Mouse (Mus musculus) megakaryocyte progenitor cell, adult 5-6 weeks (primary cell): ENCODE measurements around the gene Piwil1. TPM values are rescaled to one million over a fixed set of nuclear protein-coding genes. Genes with fewer than 3 reads are reported as not detected.
A peak's percentile ranks its signal among the peaks of the same experiment; 100 is the strongest.
"Not testable (repeated sequence)": the region's sequence is repeated elsewhere in the genome, so short reads cannot be mapped to it uniquely, and the experiment has no call there.

Experiments
- ATAC-seq: replicated peaks from 2 replicates; pipeline ENCODE4 v1.8.0; 2016; ENCODE audit warnings: mild to moderate bottlenecking, moderate TSS enrichment, inconsistent platforms; ENCODE audit not compliant: poor library complexity
- total RNA-seq, 2 experiments: library from RNA; stranded (forward) in 1 of 2; stranded (reverse) in 1 of 2; fragments of 157-497, 149-512 nt in 1 of 2; fragments of 200-1000 nt in 1 of 2; gene quantifications; 2 replicates each; pipeline versions ENCODE4 v1.2.3 to v1.2.4; 2015 to 2017

The Piwil1 gene
- total RNA-seq, 2 experiments from 2014 or later, result not detected

DNA sequence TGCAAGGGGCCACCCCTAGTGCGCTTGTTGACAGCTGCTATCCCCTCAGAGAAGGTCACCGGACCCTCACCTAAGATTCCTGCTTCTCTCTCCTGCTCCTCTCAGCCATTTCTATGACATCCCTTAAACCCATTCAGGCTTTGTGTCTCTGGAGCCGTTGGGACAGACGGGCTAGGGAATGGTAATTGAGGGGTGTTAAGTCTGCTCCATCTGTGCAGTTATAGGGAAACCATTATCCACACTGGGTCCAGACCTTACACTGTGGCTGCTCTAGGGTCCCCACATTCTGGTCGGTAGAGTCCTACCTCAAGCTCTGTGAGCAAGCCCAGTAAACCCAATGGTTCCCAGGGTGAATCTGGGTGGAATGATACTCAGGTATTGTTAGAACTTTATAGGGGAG, 6.6 kb downstream of the Piwil1 start:
- no peak for ATAC-seq

DNA sequence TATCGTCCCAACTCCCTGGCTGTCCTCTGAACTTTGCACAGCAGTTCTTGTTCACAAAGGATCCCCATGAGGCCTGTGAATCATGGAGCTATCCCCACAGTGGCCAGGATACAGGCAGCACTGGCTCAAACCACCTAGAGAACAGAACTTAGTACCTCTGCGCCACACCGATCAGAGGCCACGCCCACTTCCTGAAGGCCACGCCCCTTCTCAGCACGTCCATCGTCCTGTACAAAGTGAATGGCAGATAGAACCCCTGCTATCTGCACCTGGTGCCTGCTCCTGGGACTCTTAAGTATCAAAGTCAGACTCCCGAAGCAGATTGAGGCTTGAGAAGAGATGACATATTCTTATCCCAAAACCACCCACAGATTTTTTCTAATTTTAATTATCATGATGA, 8.3 kb downstream of the Piwil1 start:
- no peak for ATAC-seq

DNA sequence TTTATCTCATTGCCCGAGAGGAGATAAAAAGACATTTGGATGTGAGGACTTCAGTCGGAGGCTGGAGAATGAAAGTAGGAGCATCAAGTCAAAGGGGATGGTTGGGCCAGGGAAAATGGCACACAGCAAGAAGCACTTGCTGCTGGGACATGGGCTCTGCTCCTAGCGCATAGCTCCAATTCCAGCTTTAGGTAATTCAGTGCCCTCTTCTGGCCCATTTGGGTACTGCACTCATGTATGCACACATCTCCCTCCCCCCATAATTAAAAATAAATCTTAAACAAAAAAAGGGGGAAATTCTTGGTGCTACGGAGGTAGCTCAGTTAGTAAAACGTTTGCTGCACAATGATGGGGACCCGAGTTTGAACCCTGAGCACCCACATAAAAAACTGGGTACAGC, 9.5 kb downstream of the Piwil1 start:
- no peak for ATAC-seq

DNA sequence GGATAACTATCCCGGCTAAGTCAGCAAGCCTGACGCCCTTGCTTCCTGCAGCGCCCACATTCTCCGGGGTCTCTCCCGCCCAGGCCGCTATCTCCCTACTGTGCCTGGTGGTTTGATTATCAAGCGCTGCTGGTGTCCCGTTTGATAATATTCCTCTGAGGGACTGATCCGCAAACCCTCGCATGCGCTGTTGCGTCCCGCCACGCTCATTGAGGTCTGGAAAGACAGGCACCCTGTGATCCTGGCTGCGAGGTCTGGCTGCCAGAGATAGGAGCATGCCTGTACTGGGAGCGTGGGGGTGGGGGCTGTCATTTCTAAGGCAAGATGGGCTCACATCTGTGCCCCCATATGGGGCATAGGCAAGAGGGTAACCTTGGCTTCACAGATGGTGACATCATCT, 12.8 kb downstream of the Piwil1 start:
- ATAC-seq, result no peak

DNA sequence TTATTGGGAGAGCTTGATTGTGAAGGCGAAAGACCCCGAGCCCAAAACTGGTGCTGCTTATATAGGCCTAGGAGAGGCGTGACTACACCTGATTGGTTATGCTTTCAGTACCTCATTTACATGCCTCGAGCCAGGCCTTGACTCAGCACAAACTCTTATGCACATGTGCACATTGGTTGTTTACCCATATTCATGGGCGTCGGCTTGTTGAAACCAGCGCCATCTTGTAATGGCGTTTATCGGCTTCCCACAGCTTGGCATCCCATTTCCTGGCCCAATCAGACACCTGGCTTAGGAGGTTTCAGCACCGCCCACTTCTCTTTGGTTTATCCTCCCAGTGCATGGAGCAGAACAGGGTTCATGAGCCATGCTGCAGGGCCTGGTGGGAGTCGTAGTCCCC, 18.1 kb downstream of the Piwil1 start:
- ATAC-seq, result not testable (repeated sequence)

DNA sequence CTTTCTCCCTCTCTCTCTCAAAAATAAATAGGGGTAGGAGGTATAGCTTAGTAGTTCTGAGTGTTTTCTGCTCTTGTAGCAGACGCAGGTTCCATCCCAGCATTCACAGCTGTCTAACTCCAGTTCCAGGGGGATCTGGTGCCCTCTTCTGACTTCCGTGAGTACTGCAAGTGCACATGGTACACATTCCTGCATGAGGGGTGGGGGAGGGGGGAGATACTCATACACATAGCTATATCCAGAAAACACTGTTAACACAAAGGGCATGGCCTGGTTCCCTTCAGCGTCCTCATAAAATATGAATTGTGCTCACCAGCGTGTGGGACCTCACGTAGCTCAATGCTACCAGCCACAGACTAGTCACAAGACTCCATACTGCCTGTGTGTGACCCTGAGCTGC, 27.0 kb downstream of the Piwil1 start:
- no peak for ATAC-seq

DNA sequence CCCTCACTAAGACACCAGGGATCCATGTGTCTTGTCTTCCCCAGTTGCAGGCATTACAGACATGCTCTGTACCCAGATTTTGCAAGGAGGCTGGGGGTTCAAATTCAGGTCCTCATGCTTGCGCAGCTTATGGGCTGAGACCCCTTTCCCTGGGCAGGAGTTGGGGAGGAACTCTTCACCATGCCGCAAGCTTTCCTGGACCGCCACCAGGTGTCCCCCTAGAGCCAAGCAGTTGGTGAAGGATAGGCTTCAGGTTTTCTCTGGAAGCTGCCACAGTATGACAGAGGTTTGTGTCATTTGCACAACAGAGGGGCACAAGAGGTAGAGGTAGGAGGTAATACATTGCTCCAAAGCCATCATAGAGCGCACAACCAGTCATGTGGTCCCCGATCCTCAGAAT, 28.3 kb downstream of the Piwil1 start:
- ATAC-seq, result no peak

DNA sequence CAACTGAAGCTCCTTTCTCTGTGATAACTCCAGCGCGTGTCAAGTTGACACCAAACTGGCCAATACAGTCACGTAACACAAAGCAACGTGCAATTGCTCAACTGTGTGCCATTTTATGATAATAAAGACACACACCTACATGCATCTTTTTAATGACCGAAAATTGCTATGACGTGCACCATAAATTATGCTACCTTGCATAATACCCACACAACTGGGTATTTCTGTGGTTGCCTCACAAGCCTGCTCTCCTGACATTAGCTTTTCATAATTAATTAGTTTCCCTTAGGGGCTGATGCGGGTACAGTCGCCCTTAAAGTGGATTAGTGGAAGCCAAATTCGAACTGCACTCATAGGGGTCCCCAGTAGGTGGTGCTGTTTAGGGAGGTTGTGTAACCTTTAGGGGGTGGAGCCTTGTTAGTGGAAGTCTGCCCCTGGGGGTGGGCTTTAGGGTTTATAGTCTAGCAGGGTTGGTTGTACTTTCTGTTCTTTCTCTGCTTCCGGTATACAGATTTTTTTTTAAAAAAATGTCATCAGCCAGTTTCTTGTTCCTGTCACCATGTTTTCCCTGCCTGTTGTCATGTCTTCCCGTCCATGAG, 30.2 kb downstream of the Piwil1 start:
- peak; percentile 68 for ATAC-seq

DNA sequence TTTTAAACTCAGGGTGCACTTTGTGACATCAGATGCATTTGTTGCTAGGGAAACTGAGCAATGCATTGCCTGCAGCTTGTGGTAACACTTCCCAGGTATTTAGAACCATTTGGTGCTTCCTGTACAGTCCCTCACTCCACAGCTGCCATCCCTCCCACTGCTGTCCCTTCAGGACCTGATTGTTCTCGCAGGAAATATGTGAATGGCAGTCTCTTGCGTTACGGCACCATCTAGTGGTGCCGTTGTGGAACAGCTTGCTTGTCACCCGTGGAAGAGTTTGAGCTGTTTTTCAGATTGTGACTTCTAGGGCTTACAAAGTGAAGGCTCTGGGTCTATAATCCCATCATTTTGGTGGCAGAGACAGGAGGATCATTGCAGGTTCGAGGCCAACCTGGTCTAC, 31.6 kb downstream of the Piwil1 start:
- ATAC-seq, result peak; percentile 88

DNA sequence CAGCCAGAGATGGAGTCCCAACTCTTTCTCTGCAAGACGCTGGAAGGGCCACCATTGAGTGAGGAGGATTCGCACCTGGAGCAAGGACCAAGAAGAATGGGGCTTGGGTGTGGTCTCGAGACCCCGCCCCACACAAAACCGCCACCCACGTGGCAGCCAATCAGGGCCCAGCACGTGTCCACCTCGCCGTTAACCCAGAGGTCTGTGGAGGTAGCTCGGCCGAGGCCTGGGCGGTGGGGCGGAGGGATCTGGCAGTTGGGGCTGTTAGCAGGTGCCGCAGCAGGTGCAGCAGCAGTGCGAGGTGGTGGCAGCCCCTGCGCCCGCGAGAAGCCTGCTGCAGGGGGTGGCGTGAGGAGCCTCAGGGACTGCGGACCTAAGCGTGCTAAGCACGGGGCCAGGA, 33.6 kb downstream of the Piwil1 start:
- no peak for ATAC-seq

DNA sequence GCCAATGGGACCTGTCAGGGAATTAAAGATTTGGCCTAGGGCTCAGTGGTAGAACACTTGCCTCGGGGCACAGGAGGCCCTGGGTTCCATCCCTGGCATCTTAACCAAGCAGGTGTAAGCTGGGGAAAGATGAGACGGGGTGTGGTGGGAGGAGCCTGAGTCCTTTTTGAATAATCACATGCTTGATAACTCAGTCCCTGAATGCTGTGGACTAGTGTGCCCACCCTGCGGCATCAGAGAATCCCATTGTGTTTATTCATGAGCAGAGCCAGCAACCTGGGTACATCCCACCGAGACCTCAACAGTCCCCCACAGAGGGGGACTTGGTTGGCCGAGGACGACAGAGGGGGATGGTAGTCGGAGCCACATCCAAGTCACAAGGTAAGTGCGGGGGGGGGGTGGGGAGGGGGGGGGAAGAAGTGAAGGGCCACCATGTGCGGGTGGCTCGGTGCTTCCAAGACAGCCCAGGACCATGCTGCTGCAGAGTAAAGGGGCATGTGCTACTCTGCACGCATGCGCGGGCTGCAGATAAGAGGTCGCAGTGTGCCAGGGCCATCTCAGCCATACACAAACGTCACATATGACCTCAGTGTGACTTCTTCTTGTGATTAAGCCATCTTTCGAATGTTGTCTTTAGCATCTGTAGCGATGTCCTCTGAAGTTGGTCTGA, 37.0 kb downstream of the Piwil1 start:
- ATAC-seq, result no peak

DNA sequence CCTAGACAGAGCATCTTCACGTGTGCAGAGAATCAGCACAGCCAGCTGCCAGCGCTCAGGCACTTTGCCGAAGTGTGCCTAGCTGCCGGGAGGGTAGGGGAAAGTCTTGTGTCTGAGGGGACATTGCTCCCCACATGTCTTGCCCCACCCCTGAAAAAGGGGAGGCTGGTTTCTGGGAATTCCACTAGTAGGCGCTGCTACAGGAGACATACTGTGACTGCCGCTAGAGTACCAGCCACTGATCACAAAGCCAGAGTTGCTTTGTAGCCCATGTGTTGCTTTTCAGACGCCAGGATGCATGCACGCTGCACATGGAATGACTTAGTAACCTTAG, 37.5 kb downstream of the Piwil1 start:
- ATAC-seq, result no peak

DNA sequence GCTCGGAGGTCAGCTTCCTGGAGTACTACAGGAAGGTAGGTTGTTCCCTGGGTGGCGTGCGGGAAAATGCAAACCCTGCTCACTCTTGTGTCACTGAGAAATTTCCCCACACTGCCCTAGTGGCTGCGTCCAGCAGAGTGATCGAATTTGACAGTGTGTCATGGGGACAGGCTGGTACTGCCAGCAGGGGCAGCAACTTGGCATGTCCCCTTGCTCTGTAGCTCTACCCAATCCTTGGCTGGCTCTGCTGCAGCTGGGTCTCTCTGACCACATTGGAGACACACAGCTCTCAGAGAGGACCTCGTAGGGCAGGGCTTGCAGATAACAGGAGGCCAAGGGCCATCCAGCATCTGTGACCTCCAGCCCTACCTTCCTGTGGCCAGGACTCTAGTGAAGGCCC, 42.0 kb downstream of the Piwil1 start:
- ATAC-seq, result no peak

DNA sequence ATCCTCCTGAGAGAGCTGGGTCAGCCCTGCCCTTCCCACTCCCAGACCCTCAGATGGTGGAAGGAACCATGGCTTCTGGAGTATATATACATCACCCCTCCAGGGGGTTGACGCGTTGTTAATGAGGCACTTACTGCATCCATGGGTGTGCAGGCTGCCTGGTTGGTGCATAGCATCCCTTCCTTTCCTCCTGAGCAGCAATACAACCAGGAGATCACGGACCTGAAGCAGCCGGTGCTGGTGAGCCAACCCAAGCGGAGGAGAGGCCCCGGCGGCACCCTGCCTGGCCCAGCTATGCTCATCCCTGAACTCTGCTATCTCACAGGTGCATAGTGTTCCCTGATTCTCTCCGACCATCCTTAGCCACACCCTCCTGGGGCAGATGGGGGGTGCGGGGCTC, 42.9 kb downstream of the Piwil1 start:
- ATAC-seq, result no peak

DNA sequence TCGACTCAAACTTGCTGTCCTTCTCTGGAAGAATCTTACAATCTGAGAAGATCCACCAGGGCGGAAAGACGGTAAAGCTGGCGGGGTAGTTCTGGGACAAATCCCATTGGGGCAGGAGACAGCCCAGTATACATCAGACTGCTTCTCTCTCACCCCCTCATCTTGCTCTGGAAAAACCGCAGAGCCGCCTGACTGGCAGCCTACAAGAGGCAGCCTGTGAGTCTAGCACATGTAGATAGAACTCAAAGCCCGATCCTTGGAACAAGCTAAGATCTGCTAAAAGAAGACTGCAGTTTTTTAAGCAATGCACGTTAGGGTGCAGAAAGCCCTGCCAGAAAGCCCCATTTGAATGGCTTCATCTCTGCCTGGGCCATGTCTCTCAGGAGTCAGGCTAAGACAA, 43.9 kb downstream of the Piwil1 start:
- ATAC-seq, result no peak

DNA sequence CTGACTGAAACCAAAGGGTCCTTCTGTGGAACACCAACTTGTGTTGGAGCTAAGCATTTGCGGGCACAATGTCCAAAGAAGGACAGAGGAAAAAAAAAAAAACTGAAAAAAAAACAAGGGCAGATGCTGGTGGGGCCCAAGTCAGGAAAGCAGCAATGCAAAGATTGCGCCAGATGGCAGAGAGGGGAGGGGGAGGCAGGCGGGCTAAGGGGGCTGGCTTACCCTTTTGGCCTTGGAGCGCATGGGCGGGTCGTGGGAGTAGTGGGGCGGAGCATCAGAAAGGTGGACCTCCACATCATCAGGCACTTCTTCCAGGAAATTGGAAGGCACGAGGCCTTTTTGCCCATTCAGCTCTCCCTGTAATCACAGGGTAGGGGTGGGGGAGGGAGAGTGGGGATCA, 58.8 kb downstream of the Piwil1 start:
- no peak for ATAC-seq

DNA sequence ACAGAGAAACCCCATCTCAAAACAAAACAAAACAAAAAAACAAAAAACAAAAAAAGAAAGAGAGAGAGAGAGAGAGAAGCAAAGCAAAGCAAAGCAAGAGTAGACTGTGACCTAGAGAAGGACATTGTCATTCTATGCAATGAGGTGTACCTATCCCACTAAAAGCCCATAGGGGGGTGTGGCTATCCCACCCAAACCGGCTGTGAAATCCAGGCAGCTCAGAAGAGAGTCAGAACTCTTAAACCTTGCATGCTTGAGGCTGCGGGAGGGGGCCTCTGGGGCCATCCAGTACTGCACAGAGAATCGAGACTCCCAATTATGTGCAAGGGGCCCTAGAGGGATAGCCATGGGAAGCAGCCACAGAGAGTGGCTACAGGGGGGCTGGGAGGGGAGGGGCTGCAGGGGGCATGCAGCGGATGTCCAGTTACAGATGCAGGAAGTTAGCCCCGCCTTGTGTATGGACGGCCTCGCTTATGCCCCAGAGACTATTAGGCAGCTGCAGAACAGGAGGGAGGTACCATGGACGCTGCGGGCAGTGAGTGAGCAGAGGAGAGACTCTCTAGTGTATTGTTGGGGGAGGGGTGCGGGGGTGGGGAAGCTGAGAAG, 66.8 kb downstream of the Piwil1 start:
- no peak for ATAC-seq

DNA sequence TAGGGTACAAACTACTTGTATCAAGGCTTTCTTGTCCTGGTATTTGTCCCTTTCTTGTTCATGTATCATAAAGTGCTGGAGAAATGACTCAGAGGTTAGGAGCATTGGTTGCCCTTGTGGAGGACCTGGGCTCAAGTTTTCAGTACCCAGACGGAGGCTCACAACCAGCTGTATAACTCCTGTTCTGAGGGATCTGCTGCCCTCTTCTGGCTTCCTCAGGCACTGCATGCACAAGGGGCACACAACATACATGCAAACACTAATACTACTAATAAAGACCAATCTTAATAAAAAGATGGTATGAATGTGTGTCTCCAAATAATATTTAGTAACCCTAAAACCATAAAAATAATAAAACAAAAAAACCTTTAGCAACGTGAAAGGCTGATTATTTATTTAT, 74.1 kb downstream of the Piwil1 start:
- no peak for ATAC-seq

DNA sequence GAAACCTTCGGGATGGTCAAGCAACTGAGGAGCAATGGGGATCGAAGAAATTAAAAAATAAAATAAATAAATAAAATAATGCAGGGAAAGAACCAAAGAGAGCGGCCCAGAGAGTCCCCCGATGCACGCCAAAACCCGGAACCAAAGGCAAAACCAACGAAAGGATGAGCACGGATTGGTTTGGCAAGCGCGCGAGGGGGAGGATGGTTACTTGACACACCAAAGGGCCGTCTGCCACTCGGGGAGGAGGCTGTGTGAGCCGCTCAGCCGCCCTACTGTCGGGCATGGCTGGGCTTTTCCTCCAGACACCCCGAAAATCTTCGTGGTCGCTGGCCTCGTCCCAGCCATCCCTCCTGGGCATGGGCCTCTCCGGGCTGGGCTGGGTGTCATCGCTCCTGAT, 79.3 kb downstream of the Piwil1 start:
- ATAC-seq, result no peak

DNA sequence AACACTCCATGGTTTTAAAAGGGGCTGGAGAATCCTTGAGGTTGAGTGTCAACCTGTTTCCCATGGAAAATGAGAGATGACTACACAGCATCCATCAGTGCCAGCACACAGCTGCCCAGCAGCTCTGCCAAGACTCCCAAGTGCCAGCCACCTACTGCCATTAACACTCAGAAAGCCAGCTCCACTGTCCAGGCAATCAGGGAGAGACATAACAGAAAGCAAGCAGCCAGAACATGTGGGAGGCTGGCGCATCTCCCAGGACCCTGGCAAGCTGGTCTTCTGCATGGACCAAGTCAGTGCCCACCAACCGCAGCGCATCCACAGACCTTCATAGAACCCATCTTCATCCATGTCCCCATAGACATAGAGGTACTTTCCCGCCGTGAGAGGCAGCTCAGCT, 98.3 kb downstream of the Piwil1 start:
- ATAC-seq, result no peak
